Mouse (Mus musculus) v-Abl transformed pro-B cells (cell line): ENCODE results near the gene Lrrc17.

ENCODE experiments used
- in situ Hi-C, 2 experiments: fragments of 400-800 bp; cut with MboI; formaldehyde crosslinking; loops; one replicate each; pipeline ENCODE4 v1.15.1; 2025; ENCODE audit not compliant: unreplicated experiment in 2 of 2

Gene Lrrc17

GRCm38 (mm10) chr5:21532126-21532525 lies 11.2 kb upstream of the Lrrc17 start:
- in situ Hi-C loops = no loop called here

GRCm38 (mm10) chr5:21532921-21533320 lies 10.4 kb upstream of the Lrrc17 start:
- in situ Hi-C loops = no loop called here

- in situ Hi-C loops = no loop called here
Measured at GRCm38 (mm10) chr5:21542226-21542625, 1.1 kb upstream of the Lrrc17 start.

GRCm38 (mm10) chr5:21544821-21545220 lies 1.5 kb downstream of the Lrrc17 start:
- in situ Hi-C loops = no loop called here

GRCm38 (mm10) chr5:21545227-21545626 lies 1.9 kb downstream of the Lrrc17 start:
- in situ Hi-C loops = no loop called here

GRCm38 (mm10) chr5:21545786-21546185 lies 2.4 kb downstream of the Lrrc17 start:
- in situ Hi-C loops = no loop called here

GRCm38 (mm10) chr5:21547005-21547404 lies 3.6 kb downstream of the Lrrc17 start:
- in situ Hi-C loops = no loop called here

- in situ Hi-C loops = no loop called here
Measured at GRCm38 (mm10) chr5:21553685-21554084, 10.3 kb downstream of the Lrrc17 start.

GRCm38 (mm10) chr5:21554732-21555131 lies 11.4 kb downstream of the Lrrc17 start:
- in situ Hi-C loops = no loop called here

GRCm38 (mm10) chr5:21556502-21556901 lies 13.1 kb downstream of the Lrrc17 start:
- in situ Hi-C loops = no loop called here

GRCm38 (mm10) chr5:21563936-21564335 lies 20.6 kb downstream of the Lrrc17 start:
- in situ Hi-C loops = no loop called here

GRCm38 (mm10) chr5:21565392-21566065 lies 22.2 kb downstream of the Lrrc17 start:
- in situ Hi-C loops = no loop called here

GRCm38 (mm10) chr5:21567784-21568183 lies 24.4 kb downstream of the Lrrc17 start:
- in situ Hi-C loops = no loop called here

GRCm38 (mm10) chr5:21572764-21573416 lies 29.5 kb downstream of the Lrrc17 start:
- in situ Hi-C loops = loop anchor here in 1 of 2 experiments (5.0 kb wide), 1 partner anchor 46 kb away; no protein-coding TSS in a partner anchor

GRCm38 (mm10) chr5:21574386-21575209 lies 31.2 kb downstream of the Lrrc17 start:
- in situ Hi-C loops = loop anchor here in 1 of 2 experiments (5.0 kb wide), 1 partner anchor 47 kb away; no protein-coding TSS in a partner anchor

GRCm38 (mm10) chr5:21575210-21575550 lies 31.8 kb downstream of the Lrrc17 start:
- in situ Hi-C loops = no loop called here

GRCm38 (mm10) chr5:21578136-21578535 lies 34.8 kb downstream of the Lrrc17 start:
- in situ Hi-C loops = no loop called here

GRCm38 (mm10) chr5:21586763-21587162 lies 43.4 kb downstream of the Lrrc17 start:
- in situ Hi-C loops = loop anchor here (5.0 kb wide), 6 partner anchors 154 to 324 kb away; no protein-coding TSS in a partner anchor

GRCm38 (mm10) chr5:21587683-21588082 lies 44.3 kb downstream of the Lrrc17 start:
- in situ Hi-C loops = loop anchor here (5.0 kb wide), 6 partner anchors 155 to 325 kb away; no protein-coding TSS in a partner anchor

- in situ Hi-C loops = loop anchor here (5.0 kb wide), 6 partner anchors 156 to 326 kb away; no protein-coding TSS in a partner anchor
Measured at GRCm38 (mm10) chr5:21588220-21588619, 44.9 kb downstream of the Lrrc17 start.

GRCm38 (mm10) chr5:21592106-21592505 lies 48.7 kb downstream of the Lrrc17 start:
- in situ Hi-C loops = loop anchor here (5.0 kb wide), 1 partner anchor 50 kb away; no protein-coding TSS in a partner anchor
